Mouse (Mus musculus): ENCODE data around the gene Gpc6. TPM values are rescaled to one million over a fixed set of nuclear protein-coding genes. Genes with fewer than 3 reads are reported as not detected.

Gpc6 gene
- not detected in 3 replicates for total RNA-seq (2017)

DNA sequence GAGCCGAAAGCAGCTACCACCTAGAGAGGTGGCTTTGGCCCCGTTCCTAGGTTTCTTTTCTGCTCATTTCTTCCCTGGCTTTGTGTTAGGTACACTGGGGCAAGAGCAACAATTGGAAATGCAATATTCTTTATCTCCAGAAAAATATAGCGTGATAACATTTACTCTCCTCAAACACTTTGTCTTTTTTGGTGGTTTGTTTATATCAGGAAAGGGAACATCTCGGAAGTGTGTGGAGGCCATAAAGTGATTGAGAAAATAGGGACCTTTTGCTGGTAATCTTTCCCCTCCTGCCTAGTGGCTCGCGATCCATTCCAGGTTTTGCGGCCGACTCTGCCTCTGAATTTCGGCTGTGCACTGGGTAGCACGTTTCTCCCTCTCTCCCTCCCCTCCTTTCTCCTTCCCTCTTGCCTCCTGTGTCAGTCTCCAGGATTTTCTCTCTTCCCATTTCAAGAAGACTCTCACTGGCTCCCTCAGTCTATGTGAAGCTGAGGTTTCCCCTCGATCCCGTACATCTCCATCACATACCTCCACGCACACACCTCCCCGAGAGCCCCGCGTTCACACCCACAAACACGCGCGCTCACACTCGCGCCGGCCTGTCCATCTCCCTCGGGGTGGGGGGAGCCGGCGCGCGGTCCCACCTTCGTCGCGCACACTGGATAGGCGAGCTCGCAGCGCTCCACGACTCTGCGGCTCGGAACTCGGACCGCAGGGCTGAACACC lies at the start of gene Gpc6:
Gene Gpc6, plus strand, starts transcription at position 440 of the 726 bp plus-strand sequence.
- no peak for ATAC-seq (replicated peaks; ENCODE audit: insufficient number of reproducible peaks, low FRiP score, low TSS enrichment, poor library complexity, severe bottlenecking)

DNA sequence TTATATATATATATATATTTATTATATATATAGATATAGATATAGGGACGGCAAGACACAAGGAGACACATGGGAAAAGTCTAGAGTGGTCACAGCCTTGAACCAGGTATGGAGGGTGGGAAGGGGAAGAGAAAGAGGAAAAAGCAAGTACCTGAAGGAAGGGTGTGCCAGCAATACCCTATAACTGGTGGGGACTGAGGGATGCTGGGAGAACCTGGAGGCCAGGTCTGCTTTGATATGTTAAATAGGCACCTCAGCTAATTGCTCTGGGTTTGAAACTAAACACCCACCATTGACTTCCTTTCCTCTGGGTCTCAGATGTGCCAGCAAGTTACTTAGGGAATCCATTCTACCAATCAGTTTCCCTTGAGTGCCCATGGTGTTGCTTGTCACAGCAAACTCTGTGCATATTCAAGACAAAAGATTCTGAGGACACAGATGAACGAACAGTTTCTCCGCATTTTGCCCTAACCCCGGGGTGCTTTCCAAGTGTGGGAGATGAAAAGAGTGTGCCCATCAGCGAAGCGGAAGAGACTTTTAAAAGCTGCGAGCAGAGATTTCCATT lies 42.6 kb upstream of the Gpc6 start:
- no peak for ATAC-seq (replicated peaks; ENCODE audit: insufficient number of reproducible peaks, low FRiP score, low TSS enrichment, poor library complexity, severe bottlenecking)

DNA sequence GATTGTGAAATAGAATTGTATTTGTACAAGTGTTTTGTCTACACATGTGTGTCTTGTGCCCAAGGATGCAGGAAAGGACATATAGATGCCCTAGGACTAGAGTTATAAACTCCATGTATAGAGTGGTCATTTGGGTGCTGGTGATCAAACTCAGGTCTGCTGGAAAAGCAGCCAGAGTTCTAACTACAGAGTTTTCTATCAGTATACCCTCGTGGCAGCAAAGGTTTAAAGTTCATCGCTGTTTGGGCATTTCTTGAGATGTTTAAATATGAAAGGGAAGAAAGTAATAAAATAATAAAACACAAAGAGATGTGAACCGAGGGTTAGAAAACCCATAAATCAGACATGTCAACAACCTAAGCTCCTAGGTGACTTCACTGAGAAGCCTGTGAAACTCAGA lies 30.8 kb upstream of the Gpc6 start:
- no peak for ATAC-seq (replicated peaks; ENCODE audit: insufficient number of reproducible peaks, low FRiP score, low TSS enrichment, poor library complexity, severe bottlenecking)

DNA sequence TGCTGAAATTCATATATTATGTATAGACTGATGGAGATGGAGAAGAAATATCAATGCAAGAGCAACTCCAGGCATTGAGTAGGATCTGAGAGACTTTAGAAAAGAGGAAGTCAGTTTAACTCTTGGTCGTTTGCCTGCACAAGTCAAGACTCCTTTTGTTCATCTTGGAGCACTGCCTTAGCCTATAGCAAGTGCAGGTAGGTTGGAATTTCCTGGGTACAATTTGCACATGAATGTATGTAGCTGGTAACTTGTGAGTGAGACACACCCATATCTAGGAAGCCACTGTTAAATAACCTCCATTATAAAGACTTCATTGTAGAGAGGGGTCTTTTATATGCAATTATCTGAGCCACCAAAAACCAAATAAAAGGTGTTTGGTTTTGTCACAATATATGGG lies 27.1 kb upstream of the Gpc6 start:
- no peak for ATAC-seq (replicated peaks; ENCODE audit: insufficient number of reproducible peaks, low FRiP score, low TSS enrichment, poor library complexity, severe bottlenecking)

DNA sequence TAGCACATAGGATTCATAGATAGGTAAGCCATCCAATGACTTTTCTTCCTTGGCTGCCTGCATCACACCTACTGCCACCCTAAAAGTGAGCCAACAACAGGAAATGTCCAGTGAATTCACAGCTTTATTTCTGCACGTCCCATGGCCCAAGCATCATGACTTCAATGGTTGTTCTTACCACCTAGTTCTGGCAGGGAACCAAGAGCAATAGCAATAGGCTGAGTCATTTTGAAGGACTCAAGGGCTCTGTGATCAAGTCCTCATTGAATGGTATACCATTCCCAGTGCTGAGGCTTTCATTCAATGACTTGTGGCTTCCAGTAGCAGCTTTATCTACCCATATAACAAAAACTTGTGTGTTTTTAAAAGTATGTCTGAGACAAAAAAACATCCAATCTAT lies 13.3 kb upstream of the Gpc6 start:
- ATAC-seq (replicated peaks; ENCODE audit: insufficient number of reproducible peaks, low FRiP score, low TSS enrichment, poor library complexity, severe bottlenecking), result no peak

DNA sequence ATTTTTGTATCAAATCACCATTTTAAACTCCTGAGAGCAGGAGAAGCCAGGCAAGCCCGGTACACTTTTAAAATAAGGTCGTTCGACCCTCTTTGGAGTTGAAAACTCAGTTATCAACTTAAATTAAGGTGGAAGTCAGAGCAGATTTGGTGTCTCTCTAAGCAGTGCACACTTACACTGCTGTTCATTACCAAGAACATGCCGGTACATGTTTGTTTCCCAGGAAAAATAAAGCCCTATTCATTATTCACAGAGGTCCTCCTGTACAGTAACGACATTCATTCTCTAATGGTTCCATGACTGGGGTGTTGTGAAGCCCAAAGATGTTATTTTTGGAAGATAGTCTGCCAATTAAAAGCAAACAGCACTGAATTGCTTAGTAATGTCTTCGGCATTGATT lies 8.2 kb upstream of the Gpc6 start:
- ATAC-seq (replicated peaks; ENCODE audit: insufficient number of reproducible peaks, low FRiP score, low TSS enrichment, poor library complexity, severe bottlenecking), result no peak

DNA sequence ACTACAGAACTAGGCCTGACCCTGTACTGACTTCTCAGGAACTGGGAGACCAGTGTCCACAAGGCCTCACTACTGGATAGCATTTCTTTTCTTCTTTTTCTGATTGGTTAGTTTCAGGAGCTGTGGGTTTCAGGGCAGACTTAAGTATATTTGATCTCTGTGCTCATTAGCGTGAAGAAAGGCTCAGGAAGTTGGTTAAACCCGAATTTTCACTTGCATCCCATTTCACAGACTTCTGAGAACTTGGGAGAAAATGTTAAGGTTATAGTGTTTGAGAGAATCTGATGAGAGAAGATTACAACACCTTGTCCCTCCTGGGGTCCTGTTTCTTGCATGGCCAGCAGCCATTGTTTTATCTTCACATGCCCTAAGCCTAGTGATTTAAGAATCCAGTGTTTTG lies 849 bp upstream of the Gpc6 start:
- no peak for ATAC-seq (replicated peaks; ENCODE audit: insufficient number of reproducible peaks, low FRiP score, low TSS enrichment, poor library complexity, severe bottlenecking)

DNA sequence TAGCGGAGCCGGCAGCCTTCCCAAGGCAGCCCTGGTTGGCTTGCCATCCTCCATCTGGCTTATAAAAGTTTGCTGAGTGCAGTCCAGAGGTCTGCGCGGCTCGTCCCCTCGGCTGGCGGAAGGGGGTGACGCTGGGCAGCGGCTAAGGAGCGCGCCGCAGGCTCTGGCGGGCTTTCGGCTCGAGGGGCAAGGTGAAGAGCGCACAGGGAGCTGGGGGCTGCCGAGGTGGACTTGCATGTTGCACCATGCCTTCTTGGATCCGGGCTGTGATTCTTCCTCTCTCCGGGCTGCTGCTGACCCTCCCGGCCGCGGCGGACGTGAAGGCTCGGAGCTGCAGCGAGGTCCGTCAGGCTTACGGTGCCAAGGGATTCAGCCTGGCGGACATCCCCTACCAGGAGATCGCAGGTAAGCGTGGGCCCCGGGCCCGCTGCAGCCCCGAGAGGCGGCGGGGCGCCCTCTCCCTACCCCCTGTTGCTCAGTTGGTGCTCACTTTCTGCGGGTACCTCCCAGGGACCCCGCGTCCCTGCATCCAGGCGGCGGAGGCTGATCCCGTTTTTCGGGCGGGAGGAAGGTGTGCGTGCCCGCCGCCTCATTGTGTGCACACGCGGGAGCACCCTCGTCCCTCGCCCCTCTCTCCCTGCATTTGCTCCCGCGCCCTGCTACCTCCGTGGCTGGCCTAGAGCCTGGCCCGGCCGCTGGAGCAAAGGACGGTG lies 732 bp downstream of the Gpc6 start:
- no peak for ATAC-seq (replicated peaks; ENCODE audit: insufficient number of reproducible peaks, low FRiP score, low TSS enrichment, poor library complexity, severe bottlenecking)

DNA sequence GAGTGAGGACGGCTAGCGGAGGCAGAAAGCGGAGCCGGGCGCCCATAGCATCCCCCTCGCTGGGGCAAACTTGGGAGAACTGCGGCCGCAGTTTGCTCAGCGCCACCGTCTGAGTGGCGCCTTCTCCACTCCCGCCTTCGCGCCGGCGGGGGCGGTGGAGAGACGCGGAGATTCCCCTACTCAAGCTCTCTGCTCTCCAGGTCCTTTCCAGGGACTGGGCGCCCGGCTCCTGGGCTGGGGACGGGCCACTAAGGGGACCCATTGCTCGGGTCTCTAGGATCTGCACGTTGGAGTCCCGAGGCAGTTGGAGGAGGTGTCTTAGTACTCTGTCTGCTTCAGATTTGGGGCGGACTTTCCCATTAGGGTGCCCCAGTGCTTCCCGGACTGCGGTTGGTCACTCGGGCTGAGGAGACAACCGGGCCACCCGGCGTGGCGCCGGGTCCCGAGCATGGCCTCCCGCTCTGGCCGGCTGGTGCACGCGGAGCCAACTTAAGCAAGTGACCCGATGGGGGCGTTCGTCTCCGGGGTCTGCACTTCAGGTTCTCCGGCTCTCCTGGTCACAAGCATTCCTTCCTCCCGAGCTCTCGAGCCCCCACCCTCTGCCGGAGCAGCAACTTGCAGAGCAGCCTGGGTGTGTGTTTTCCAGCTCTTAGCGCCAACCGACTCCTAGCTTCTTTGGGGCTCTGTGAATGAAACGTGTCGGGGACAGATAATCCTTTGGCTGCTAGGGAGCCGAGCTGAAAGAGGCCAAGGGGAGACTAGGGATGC lies 1.5 kb downstream of the Gpc6 start:
- no peak for ATAC-seq (replicated peaks; ENCODE audit: insufficient number of reproducible peaks, low FRiP score, low TSS enrichment, poor library complexity, severe bottlenecking)

DNA sequence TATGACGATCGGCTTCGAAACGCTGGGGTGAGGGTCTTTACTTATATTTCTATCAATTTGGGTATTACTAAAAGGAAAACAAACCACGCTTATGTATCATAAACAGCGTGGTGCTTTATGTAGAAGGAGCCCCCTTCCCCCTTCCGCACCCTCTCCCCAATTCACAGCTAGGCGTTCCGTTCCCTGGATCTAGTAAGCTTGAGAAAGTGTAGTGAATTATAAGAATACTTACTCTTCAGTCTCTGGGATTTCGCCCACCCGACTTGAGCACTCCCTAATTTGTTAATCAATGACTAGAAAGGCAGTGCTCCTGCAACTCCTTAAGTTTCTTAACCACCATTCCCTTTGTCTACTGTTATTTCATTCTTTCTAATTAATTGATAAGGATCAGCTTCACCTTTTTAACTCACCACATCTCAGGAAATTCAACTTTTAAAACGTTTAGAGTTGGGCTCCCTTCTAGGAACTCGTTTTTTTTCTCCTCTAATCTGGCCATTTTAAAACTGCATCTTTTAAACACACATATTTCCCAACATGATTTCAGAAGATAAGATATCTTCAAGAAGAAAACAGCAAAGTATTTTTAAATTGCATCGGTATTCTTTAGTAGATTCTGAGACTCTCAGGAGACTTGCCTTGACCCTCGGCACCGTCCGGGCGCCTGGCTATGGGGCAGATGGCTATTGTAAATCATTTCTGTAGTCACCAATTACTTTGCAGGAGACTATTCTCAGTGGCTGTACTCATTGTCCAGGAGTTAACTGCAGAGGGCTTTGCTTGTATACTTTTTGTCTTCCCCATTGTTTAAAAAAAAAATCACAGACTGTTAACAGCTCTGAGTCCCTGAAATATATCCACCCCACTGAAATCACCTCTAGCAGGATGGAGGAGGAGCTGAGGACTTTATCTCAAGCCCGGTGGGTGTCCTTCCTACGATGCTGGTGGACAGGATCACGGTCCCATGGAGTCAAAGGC lies 2.5 kb downstream of the Gpc6 start:
- ATAC-seq (replicated peaks; ENCODE audit: insufficient number of reproducible peaks, low FRiP score, low TSS enrichment, poor library complexity, severe bottlenecking), result no peak

DNA sequence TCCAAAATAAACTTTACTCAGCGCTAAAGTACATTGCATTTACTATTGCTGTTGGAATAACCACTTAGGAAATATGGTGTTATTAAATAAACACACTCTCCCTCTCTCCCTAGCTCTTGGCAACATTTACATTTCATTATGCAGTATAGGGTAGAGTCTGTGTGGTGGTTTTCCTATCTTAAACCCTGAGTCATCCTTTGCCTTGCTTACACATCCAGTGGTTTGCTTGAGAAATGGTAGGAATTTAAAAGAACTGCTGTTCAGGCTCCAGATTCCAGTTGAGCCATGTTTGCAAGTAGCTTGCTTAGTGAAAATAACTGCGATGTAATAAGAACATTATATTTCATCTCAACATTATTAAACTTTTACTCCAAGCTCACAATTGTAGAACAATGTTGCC lies 3.3 kb downstream of the Gpc6 start:
- no peak for ATAC-seq (replicated peaks; ENCODE audit: insufficient number of reproducible peaks, low FRiP score, low TSS enrichment, poor library complexity, severe bottlenecking)

DNA sequence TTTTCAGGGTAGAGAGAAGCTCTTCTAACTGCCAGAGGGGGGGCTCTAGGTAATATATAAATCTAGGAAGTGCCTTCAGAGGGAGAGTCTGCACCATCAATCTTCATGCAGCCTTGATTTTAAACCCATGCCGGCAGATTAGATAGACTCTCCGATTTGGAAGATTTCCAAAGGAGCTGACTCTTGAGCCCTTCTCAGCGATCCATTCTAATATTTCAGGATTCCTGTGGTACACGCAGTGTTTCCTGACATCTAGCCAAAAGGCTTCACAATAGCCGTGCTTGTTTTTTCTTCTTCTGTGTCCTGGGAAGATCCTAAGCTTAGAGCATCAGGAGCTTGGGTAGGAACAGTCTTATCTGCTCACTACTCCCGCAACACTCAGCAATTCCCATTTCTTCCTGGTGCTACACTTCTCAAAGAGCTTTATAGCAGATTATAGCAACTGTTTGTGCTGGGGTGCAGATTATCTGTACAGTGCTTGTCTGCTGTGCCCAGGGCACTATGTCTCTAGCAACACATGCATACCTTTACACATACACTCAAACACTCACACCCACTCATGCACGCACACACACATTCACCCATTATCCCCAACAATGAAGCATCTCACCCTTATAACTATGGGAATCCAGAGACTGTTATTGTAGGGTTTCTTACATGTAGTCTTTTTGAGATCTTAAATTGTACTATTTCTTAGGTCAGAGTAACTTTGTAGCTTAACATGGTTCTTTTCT lies 3.8 kb downstream of the Gpc6 start:
- no peak for ATAC-seq (replicated peaks; ENCODE audit: insufficient number of reproducible peaks, low FRiP score, low TSS enrichment, poor library complexity, severe bottlenecking)

DNA sequence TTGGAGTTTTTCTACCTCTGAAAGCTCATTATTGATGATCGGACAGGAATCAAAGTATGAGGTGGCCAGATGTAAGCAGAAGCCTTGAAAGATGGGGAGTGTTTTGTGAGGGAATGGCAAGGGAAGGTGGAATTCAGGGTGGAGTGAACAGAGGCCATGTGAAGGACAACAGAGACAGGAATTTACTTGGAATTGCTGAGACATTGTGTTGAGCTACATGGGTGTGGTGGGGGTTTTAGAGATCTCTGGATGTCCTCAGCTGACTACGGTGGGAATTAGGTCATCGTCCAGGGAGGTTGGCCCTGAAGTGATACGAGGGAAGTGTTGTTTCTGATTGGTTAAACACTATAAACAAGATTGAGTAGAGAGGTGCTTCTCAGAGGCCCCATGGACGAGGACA lies 8.7 kb downstream of the Gpc6 start:
- ATAC-seq (replicated peaks; ENCODE audit: insufficient number of reproducible peaks, low FRiP score, low TSS enrichment, poor library complexity, severe bottlenecking), result no peak

DNA sequence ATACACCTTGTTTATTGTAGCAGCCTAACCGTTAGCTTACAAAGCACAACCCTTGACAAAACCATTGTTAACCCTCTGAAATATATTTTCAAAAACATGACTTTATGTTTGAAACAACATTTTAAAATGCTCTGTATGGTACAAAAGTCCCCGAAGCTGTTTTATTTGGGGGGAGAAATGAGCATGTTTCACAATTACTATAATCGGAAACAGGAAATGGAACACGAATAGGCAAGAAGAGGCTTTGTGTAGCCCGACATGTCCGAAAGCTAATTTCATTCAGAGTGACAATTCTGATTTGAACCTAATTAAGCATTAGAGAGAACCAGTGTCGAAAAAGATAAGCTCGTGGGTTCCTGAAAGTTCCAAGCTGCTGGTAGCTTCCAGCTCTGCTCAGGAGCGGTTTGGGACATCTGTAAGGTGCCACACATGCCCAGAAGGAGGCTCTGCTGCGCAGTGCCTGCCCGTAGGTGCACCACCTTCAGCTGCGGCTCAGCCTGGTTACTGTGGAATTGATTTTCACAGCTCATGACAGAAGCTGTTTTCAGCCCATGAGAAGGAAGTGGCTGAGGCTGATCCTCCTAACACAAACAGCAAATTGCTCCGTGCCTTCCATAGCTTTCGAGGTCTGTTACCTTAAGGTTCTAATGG lies 12.9 kb downstream of the Gpc6 start:
- no peak for ATAC-seq (replicated peaks; ENCODE audit: insufficient number of reproducible peaks, low FRiP score, low TSS enrichment, poor library complexity, severe bottlenecking)

DNA sequence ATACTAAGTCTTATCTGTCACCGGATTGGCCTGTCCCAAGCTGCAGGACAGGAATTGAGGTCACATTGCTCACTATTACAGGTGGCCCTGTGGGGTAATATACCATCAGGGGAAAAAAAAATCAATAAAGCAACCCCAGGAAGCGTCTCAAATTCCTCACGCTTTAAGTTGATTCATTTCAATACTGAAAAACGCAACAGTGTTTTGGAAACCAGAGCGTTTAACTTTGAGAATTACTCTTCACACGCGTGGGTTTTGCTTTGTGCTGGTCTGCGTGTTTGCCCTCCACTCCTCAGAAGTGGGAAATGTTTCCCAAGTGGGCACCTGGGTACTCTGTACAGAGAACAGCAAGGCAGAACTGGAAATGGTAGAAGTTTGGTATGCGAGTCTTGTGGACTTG lies 13.6 kb downstream of the Gpc6 start:
- no peak for ATAC-seq (replicated peaks; ENCODE audit: insufficient number of reproducible peaks, low FRiP score, low TSS enrichment, poor library complexity, severe bottlenecking)

DNA sequence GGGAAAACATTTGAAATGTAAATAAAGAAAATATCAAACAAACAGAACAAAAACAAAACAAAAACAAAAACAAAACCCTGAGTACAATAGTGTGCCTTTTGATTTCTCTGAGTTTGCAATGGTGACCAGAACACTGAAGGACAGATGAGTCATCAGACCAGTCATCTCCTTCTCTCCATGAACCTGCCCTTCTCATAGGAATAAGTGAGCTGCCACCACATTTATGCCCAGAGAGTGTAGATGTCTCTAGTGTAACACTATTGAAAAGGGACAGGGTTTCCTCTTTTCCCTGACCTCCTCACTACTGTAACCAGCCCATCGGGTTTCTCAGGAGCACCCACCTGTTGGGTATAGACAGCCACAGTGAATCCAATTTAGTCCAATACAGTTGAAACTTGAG lies 14.4 kb downstream of the Gpc6 start:
- ATAC-seq (replicated peaks; ENCODE audit: insufficient number of reproducible peaks, low FRiP score, low TSS enrichment, poor library complexity, severe bottlenecking), result no peak

DNA sequence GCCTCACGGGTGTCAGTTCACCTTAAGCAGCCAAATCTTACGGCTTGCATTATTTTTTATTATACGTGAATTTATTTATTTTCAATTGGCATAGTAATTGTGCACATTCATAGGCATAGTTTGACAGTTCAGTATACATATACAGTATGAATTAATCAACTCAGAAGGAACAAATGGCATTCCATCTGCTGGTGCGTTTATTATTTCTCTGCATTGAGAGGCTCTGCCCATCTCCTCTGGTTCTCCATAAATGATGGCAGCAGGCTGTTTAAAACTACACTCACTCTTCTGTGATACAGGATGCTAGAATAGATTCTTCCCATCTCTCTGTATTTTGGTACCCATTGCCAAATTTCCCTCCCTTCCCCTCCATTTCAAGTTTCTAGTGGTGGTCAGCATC lies 16.7 kb downstream of the Gpc6 start:
- ATAC-seq (replicated peaks; ENCODE audit: insufficient number of reproducible peaks, low FRiP score, low TSS enrichment, poor library complexity, severe bottlenecking), result no peak
